Comparison of ENCODE assay signal across 11 mouse cellular contexts in genomic region chr6:141226851-141227657, GRCm38 (mm10). TPM values are rescaled to one million over a fixed set of nuclear protein-coding genes. Genes with fewer than 3 reads are reported as not detected.
DNase-seq lines count a peak whose midpoint lies in the region; ATAC-seq lines count a peak whose summit lies in the region.
"Had no signal": no experiment of that assay in that cellular context is flagged by ENCODE, and none has a peak within 500 bp of the region (broad histone marks: within the 10 kb centered on the region; RNA-seq: fewer than 3 reads in every experiment).

No protein-coding gene starts in this region.

- H3K27ac ChIP-seq in heart, embryonic 12.5 days (ENCODE audit: poor library complexity, severe bottlenecking) = no peak overlapping the region
- H3K27ac ChIP-seq in midbrain, embryonic 11.5 days (ENCODE audit: low read depth, low read length) = no peak overlapping the region
- H3K27ac ChIP-seq in midbrain, embryonic 13.5 days = no peak overlapping the region
- H3K27ac ChIP-seq: hindbrain, embryonic 15.5 days; layer of hippocampus, adult 2 months had no signal

- H3K9me3 ChIP-seq in heart, embryonic 12.5 days (replicated peaks) = no peaks in the 10 kb centered on the region
- no peaks in the 10 kb centered on the region for H3K9me3 ChIP-seq in midbrain, embryonic 11.5 days (ENCODE audit: control insufficient read depth, low read length)
- no peaks in the 10 kb centered on the region for H3K9me3 ChIP-seq in midbrain, embryonic 13.5 days
- H3K9me3 ChIP-seq: hindbrain, embryonic 15.5 days had no signal

- no peak overlapping the region for H3K4me2 ChIP-seq in heart, embryonic 12.5 days
- H3K4me2 ChIP-seq in midbrain, embryonic 11.5 days = no peak overlapping the region
- no peak overlapping the region for H3K4me2 ChIP-seq in midbrain, embryonic 13.5 days (replicated peaks)
- H3K4me2 ChIP-seq: heart, embryonic 11.5 days; hindbrain, embryonic 15.5 days had no signal

- no peaks in the 10 kb centered on the region for H3K27me3 ChIP-seq in heart, embryonic 12.5 days (replicated peaks)
- no peaks in the 10 kb centered on the region for H3K27me3 ChIP-seq in midbrain, embryonic 11.5 days (ENCODE audit: control insufficient read depth, insufficient read depth, low read length)
- H3K27me3 ChIP-seq in midbrain, embryonic 13.5 days = no peaks in the 10 kb centered on the region
- H3K27me3 ChIP-seq: hindbrain, embryonic 15.5 days had no signal

- WGBS in heart, embryonic 12.5 days = 77% methylated on average over 15 of the region's 15 CpGs
- WGBS in midbrain, embryonic 11.5 days = 86% methylated on average over 15 of the region's 15 CpGs
- WGBS in midbrain, embryonic 13.5 days = 85% methylated on average over 15 of the region's 15 CpGs

- H3K4me1 ChIP-seq in heart, embryonic 12.5 days (replicated peaks) = 0 out of 2 replicates have a peak, but pooled peaks cover 3% of the 10 kb centered on the region
- no peaks in the 10 kb centered on the region for H3K4me1 ChIP-seq in midbrain, embryonic 11.5 days (ENCODE audit: control insufficient read depth, insufficient read depth, low read length)
- H3K4me1 ChIP-seq in midbrain, embryonic 13.5 days (replicated peaks) = no peaks in the 10 kb centered on the region
- H3K4me1 ChIP-seq: hindbrain, embryonic 15.5 days had no signal

- peak; percentile 21 for DNase-seq in adrenal gland, postnatal 14 days
- DNase-seq in adrenal gland, adult 8-10 months = no peak
- DNase-seq in heart, postnatal 4 days = peak; percentile 25
- DNase-seq in midbrain, embryonic 11.5 days (ENCODE audit: low spot score, missing footprints) = peak; percentile 77
- DNase-seq in lung, postnatal 4 days = peak; percentile 23 to 39
- DNase-seq in frontal cortex, postnatal 14 days (ENCODE audit: low spot score in 2 of 2) = no peak

- H3K36me3 ChIP-seq in heart, embryonic 12.5 days = no peaks in the 10 kb centered on the region
- H3K36me3 ChIP-seq in midbrain, embryonic 11.5 days (ENCODE audit: control insufficient read depth, insufficient read depth, low read length) = no peaks in the 10 kb centered on the region
- no peaks in the 10 kb centered on the region for H3K36me3 ChIP-seq in midbrain, embryonic 13.5 days
- H3K36me3 ChIP-seq: hindbrain, embryonic 15.5 days had no signal

- no peak for ATAC-seq in heart, embryonic 12.5 days (ENCODE audit: insufficient number of reproducible peaks, low FRiP score)
- ATAC-seq in midbrain, embryonic 11.5 days (ENCODE audit: low FRiP score) = no peak
- ATAC-seq in midbrain, embryonic 13.5 days = no peak

- H3K4me3 ChIP-seq in heart, embryonic 12.5 days = no peak overlapping the region
- H3K4me3 ChIP-seq in midbrain, embryonic 11.5 days (ENCODE audit: low read depth, low read length) = no peak overlapping the region
- H3K4me3 ChIP-seq in midbrain, embryonic 13.5 days (replicated peaks) = no peak overlapping the region
- H3K4me3 ChIP-seq: hindbrain, embryonic 15.5 days; layer of hippocampus, adult 2 months had no signal

- no peak overlapping the region for H3K9ac ChIP-seq in heart, embryonic 12.5 days
- no peak overlapping the region for H3K9ac ChIP-seq in midbrain, embryonic 11.5 days (ENCODE audit: low read length)
- H3K9ac ChIP-seq in midbrain, embryonic 13.5 days (replicated peaks) = no peak overlapping the region
- H3K9ac ChIP-seq: hindbrain, embryonic 15.5 days had no signal

RNA-seq across cellular contexts. Expression of gene Pde3a, which starts 22.0 kb away (rescaled TPM):
- 15.6 and 16.5 TPM in 2 replicates for total RNA-seq in adrenal gland, postnatal 14 days (2021)
- 10 to 100 TPM; 10.4 to 20.4 (median 13.6) TPM for total RNA-seq in adrenal gland, adult 8-10 months (2022)
- total RNA-seq in heart, postnatal 4 days (2021) = 10 to 100 TPM; 56.1 to 57.0 TPM
- polyA plus RNA-seq in heart, embryonic 12.5 days (2016; fragmentation: Nextera tagmentation; extraction: Ambion mirVana) = 12.2 and 13.4 TPM in 2 replicates
- 1.2 and 2.1 TPM in 2 replicates for polyA plus RNA-seq in midbrain, embryonic 11.5 days (2014; fragmentation: Nextera tagmentation; extraction: Ambion mirVana)
- polyA plus RNA-seq in midbrain, embryonic 13.5 days (2015; fragmentation: Nextera tagmentation; extraction: Ambion mirVana) = 1.7 and 1.9 TPM in 2 replicates

Comparison
In these comparisons a context has a peak if more than half of its experiments do, and no peak if none do; other contexts are left out.
1. DNase-seq: peak in adrenal gland, postnatal 14 days (single experiment), heart, postnatal 4 days (single experiment), midbrain, embryonic 11.5 days (single experiment) and lung, postnatal 4 days (2 of 2); none in adrenal gland, adult 8-10 months (single experiment) and frontal cortex, postnatal 14 days (0 of 2).